Mouse (Mus musculus) erythroblast, embryonic 14.5 days (primary cell): ENCODE measurements around the gene Cstl1.

ENCODE experiments used
- GATA1 ChIP-seq: IDR thresholded peaks from 2 replicates; pipeline ENCODE4 v1.6.1; 2012; ENCODE audit warnings: low read length, inconsistent platforms, mixed read lengths
- TAL1 ChIP-seq: IDR thresholded peaks from 3 replicates; pipeline ENCODE4 v1.6.1; 2012; ENCODE audit warnings: low read length, inconsistent platforms, mixed read lengths

DNA sequence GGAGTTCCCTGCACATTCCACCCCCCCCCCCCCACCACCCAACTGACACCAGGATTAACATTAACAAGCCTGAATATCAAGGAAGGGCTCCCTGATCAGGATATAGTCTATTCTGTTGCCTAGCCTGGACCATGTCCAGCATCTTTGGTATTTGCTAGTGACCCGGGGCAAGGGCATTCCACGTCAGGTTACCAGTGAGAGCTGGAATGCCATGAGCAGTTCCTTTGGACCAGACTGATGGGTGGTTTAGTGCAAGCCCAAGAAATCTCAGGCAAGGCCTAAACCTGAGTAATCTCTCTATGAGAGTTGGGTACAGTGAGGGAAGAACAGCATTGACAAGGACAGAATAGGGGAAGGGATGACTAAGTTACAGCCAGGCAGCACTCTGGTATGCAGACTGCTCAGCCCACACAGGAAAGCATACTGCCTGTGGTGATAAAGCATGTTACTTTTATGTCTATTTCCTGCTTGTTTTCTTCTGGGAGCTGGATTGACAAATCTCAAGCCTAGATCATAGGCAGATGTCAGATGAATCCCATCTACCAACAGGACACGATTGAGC, 6.2 kb upstream of the Cstl1 start:
- TF ChIP-seq GATA1: no peak
- TF ChIP-seq TAL1: no peak
